ENCODE assay signal across 10 mouse cellular contexts in genomic region chr14:32856246-32856645, GRCm38 (mm10). TPM values are rescaled to one million over a fixed set of nuclear protein-coding genes. Genes with fewer than 3 reads are reported as not detected.
DNase-seq lines count a peak whose midpoint lies in the region; ATAC-seq and TF ChIP-seq lines count a peak whose summit lies in the region.
"Had no signal": no experiment of that assay in that cellular context is flagged by ENCODE, and none has a peak within 500 bp of the region (broad histone marks: within the 10 kb centered on the region; RNA-seq: fewer than 3 reads in every experiment).

No protein-coding gene starts in this region.

- H3K36me3 ChIP-seq in kidney, adult 2 months (ENCODE audit: control insufficient read depth, insufficient read depth, low read length): no peaks in the 10 kb centered on the region
- no peaks in the 10 kb centered on the region for H3K36me3 ChIP-seq in embryonic facial prominence, embryonic 15.5 days
- no peaks in the 10 kb centered on the region for H3K36me3 ChIP-seq in intestine, embryonic 14.5 days (ENCODE audit: control insufficient read depth, insufficient read depth, low read length)
- no peaks in the 10 kb centered on the region for H3K36me3 ChIP-seq in midbrain, embryonic 16.5 days (ENCODE audit: control insufficient read depth, insufficient read depth, low read length)

- H3K9ac ChIP-seq in embryonic facial prominence, embryonic 15.5 days: no peak overlapping the region
- H3K9ac ChIP-seq in intestine, embryonic 14.5 days (ENCODE audit: low read length): peak overlapping the region; percentile 89; the same call in 1 of the 2 replicates
- H3K9ac ChIP-seq in midbrain, embryonic 16.5 days (ENCODE audit: low read depth, low read length): no peak overlapping the region; the same call in 1 of the 2 replicates

- peak overlapping the region; percentile 52; the same call in 1 of the 2 replicates for H3K4me3 ChIP-seq in kidney, adult 2 months (ENCODE audit: insufficient read depth, low read depth, low read length)
- H3K4me3 ChIP-seq in embryonic facial prominence, embryonic 15.5 days (replicated peaks): peak overlapping the region; percentile 62
- peak overlapping the region; percentile 57 for H3K4me3 ChIP-seq in intestine, embryonic 14.5 days (ENCODE audit: low read depth, low read length)
- H3K4me3 ChIP-seq in midbrain, embryonic 16.5 days (ENCODE audit: low read depth, low read length): peak overlapping the region; percentile 56
- H3K4me3 ChIP-seq: myocyte had no signal

- no peak for TF ChIP-seq CTCF in kidney, adult 2 months (conservative IDR thresholded peaks at IDR 0.05; ENCODE audit: insufficient read depth, insufficient read length, low read depth, low read length)

- 32% methylated on average over 5 of the region's 5 CpGs for WGBS in kidney, adult 2 months
- WGBS in embryonic facial prominence, embryonic 15.5 days: 39% methylated on average over 5 of the region's 5 CpGs
- 31% methylated on average over 5 of the region's 5 CpGs for WGBS in intestine, embryonic 14.5 days
- 37% methylated on average over 5 of the region's 5 CpGs for WGBS in midbrain, embryonic 16.5 days

- H3K9me3 ChIP-seq in embryonic facial prominence, embryonic 15.5 days (replicated peaks): no peaks in the 10 kb centered on the region
- H3K9me3 ChIP-seq in intestine, embryonic 14.5 days (ENCODE audit: control insufficient read depth, low read length): no peaks in the 10 kb centered on the region
- H3K9me3 ChIP-seq in midbrain, embryonic 16.5 days (replicated peaks; ENCODE audit: control insufficient read depth, low read length, poor library complexity, severe bottlenecking): no peaks in the 10 kb centered on the region

- TF ChIP-seq POLR2A in kidney, adult 2 months (IDR thresholded peaks at IDR 0.05; ENCODE audit: low read depth, low read length): no peak

- H3K27ac ChIP-seq in kidney, adult 2 months (ENCODE audit: insufficient read depth, low read depth, low read length): no peak overlapping the region
- 0 out of 2 replicates have a peak overlapping the region, but pooled peaks have one; percentile 74 for H3K27ac ChIP-seq in embryonic facial prominence, embryonic 15.5 days (replicated peaks)
- H3K27ac ChIP-seq in intestine, embryonic 14.5 days (ENCODE audit: low read depth): peak overlapping the region; percentile 83; the same call in 1 of the 2 replicates
- no peak overlapping the region for H3K27ac ChIP-seq in midbrain, embryonic 16.5 days (ENCODE audit: low read length)

- ATAC-seq in embryonic facial prominence, embryonic 15.5 days (ENCODE audit: insufficient number of reproducible peaks, low FRiP score, low TSS enrichment, low read depth): no peak
- ATAC-seq in intestine, embryonic 14.5 days (replicated peaks; ENCODE audit: low FRiP score, low TSS enrichment, low read depth): no peak
- no peak for ATAC-seq in midbrain, embryonic 16.5 days

- no peaks in the 10 kb centered on the region; the same call in 1 of the 2 replicates for H3K27me3 ChIP-seq in kidney, adult 2 months (replicated peaks; ENCODE audit: control insufficient read depth, insufficient read depth, low read length)
- H3K27me3 ChIP-seq in embryonic facial prominence, embryonic 15.5 days: no peaks in the 10 kb centered on the region
- no peaks in the 10 kb centered on the region for H3K27me3 ChIP-seq in intestine, embryonic 14.5 days (replicated peaks; ENCODE audit: control insufficient read depth, insufficient read depth, low read length)
- H3K27me3 ChIP-seq in midbrain, embryonic 16.5 days (ENCODE audit: control insufficient read depth, insufficient read depth, low read depth, low read length): peaks cover 5% of the 10 kb centered on the region; the same call in 1 of the 2 replicates

- peak overlapping the region; percentile 72 for H3K4me2 ChIP-seq in embryonic facial prominence, embryonic 15.5 days (replicated peaks)
- peak overlapping the region; percentile 76 for H3K4me2 ChIP-seq in intestine, embryonic 14.5 days (ENCODE audit: low read length)
- peak overlapping the region; percentile 95 for H3K4me2 ChIP-seq in midbrain, embryonic 16.5 days (ENCODE audit: low read length)

- no peaks in the 10 kb centered on the region for H3K4me1 ChIP-seq in kidney, adult 2 months (ENCODE audit: control insufficient read depth, insufficient read depth, low read length)
- peaks cover 36% of the 10 kb centered on the region for H3K4me1 ChIP-seq in embryonic facial prominence, embryonic 15.5 days
- peaks cover 23% of the 10 kb centered on the region for H3K4me1 ChIP-seq in intestine, embryonic 14.5 days (replicated peaks; ENCODE audit: control insufficient read depth, insufficient read depth, low read length)
- peaks cover 4% of the 10 kb centered on the region; the same call in 1 of the 2 replicates for H3K4me1 ChIP-seq in midbrain, embryonic 16.5 days (ENCODE audit: control insufficient read depth, insufficient read depth, low read length)

- DNase-seq in kidney, adult 2 months: no peak
- no peak for DNase-seq in kidney, adult 9 months
- no peak for DNase-seq in intestine, embryonic 14.5 days (ENCODE audit: low spot score)
- DNase-seq in ovary, postnatal 10 days (ENCODE audit: low spot score): no peak
- DNase-seq in thymus, postnatal 14 days: no peak
- no peak for DNase-seq in adrenal gland, postnatal 14 days

RNA-seq across cellular contexts. Expression of gene Vstm4, which starts 0.3 kb away (rescaled TPM):
- polyA plus RNA-seq in kidney, adult 2 months (2012; rRNA removed): 8.0 and 8.3 TPM in 2 replicates
- polyA plus RNA-seq in embryonic facial prominence, embryonic 15.5 days (2015; fragmentation: Nextera tagmentation; extraction: Ambion mirVana): 37.3 and 44.0 TPM in 2 replicates
- 31.0 and 32.9 TPM in 2 replicates for polyA plus RNA-seq in intestine, embryonic 14.5 days (2014; fragmentation: Nextera tagmentation; extraction: Ambion mirVana)
- 9.3 and 12.0 TPM in 2 replicates for polyA plus RNA-seq in midbrain, embryonic 16.5 days (2015; fragmentation: Nextera tagmentation; extraction: Ambion mirVana)
- total RNA-seq in adrenal gland, postnatal 14 days (2021): 18.0 and 18.2 TPM in 2 replicates
- polyA plus RNA-seq: myocyte had no signal

RNA-seq across cellular contexts. Expression of gene Fam170b, which starts 22.5 kb away (rescaled TPM):
- 0.14 TPM in 1 of 2 replicates, not detected in the other for polyA plus RNA-seq in kidney, adult 2 months (2012; rRNA removed)
- 0.07 and 0.19 TPM in 2 replicates for polyA plus RNA-seq in embryonic facial prominence, embryonic 15.5 days (2015; fragmentation: Nextera tagmentation; extraction: Ambion mirVana)
- not detected in 2 replicates for polyA plus RNA-seq in intestine, embryonic 14.5 days (2014; fragmentation: Nextera tagmentation; extraction: Ambion mirVana)
- 0.08 TPM in 1 of 2 replicates, not detected in the other for polyA plus RNA-seq in midbrain, embryonic 16.5 days (2015; fragmentation: Nextera tagmentation; extraction: Ambion mirVana)
- total RNA-seq in adrenal gland, postnatal 14 days (2021): not detected in 2 replicates
- total RNA-seq: layer of hippocampus, adult 18-20 months had no signal
- polyA plus RNA-seq: myocyte had no signal

Comparison
In these comparisons a context has a peak if more than half of its experiments do, and no peak if none do; other contexts are left out.
1. H3K27ac ChIP-seq: peak in embryonic facial prominence, embryonic 15.5 days (single experiment) and intestine, embryonic 14.5 days (single experiment); none in kidney, adult 2 months (single experiment) and midbrain, embryonic 16.5 days (single experiment).
2. Peak in every context shown above with its lines, with median percentiles within 50 percentile points of each other: H3K4me3 ChIP-seq and H3K4me2 ChIP-seq.